Mouse (Mus musculus): Measurements from ENCODE around the gene Rassf2.

The Rassf2 gene

DNA sequence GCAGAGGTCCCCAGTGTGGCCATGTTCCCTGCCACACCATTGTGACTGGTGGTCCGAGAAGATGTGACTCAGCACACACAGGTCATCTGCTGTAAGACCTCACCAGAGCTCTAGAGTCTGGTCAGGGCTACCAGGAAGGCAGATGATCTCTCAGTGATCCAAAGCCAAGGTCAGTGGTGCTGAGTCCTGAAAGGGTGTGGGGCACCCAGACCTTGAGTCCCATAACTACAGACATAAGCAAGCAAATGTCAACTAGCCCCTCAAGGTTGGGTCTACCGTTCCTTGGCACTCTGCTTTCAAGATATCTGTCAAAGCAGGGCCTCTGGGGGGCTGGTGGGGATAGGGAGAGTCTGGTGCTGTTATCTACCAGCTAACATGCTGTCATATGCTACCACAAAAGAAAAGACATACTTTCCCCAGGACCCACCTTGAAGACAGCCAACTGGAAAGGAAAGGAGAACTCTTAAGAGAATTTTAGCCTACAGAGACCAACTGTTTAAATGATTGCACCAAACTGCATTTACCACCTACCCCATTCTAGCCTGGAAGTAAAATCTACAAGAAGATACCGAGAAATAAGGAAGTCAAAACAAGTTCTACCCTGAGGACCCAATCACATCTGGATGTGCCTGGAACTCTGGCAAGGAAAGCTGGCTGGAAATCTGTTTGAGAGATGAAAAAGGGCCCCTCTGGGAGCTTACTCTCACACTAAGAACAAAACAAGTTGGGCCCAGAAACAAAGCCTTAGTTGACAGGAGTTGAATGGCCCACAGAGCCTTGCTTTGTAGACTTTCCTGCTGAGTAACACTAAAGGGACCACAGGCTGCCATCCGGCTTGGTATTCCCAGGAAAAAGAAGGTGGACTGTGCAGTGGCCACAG lies 4.8 kb upstream of the Rassf2 start:
- no peak for DNase-seq (ENCODE audit: low spot score)

DNA sequence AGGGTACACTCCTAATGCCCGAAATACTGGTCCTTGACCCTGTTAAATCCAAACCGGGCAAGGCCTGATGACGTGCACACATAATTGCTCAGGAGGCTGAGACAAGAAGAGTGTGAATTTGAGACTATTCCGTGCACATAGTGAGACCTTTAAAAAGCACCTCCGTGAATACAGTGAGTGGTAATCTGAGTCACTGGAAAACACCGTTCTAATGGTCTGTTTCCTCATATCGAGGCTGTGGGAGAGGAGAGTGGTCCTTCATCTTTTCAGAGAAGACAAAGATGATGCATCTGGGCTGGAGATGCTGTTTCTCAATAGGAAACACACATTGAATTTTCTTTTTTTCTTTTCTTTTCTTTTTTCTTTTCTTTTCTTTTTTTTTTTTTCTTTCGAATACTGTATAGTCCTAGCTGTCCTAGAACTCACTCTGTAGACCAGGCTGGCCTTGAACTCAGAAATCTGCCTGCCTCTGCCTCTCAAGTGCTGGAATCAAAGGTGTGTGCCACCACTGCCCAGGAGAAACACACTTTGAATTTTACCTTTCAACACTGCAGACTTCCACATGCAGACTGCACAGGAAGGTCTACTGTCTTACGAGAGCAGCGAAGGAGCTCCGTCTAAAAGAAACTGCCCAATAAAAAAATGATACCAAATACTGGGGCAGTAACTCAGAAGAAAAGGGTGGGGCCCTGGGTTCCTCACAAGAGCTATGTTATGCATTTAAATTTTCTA lies 1.5 kb upstream of the Rassf2 start:
- DNase-seq (ENCODE audit: low spot score), result no peak

DNA sequence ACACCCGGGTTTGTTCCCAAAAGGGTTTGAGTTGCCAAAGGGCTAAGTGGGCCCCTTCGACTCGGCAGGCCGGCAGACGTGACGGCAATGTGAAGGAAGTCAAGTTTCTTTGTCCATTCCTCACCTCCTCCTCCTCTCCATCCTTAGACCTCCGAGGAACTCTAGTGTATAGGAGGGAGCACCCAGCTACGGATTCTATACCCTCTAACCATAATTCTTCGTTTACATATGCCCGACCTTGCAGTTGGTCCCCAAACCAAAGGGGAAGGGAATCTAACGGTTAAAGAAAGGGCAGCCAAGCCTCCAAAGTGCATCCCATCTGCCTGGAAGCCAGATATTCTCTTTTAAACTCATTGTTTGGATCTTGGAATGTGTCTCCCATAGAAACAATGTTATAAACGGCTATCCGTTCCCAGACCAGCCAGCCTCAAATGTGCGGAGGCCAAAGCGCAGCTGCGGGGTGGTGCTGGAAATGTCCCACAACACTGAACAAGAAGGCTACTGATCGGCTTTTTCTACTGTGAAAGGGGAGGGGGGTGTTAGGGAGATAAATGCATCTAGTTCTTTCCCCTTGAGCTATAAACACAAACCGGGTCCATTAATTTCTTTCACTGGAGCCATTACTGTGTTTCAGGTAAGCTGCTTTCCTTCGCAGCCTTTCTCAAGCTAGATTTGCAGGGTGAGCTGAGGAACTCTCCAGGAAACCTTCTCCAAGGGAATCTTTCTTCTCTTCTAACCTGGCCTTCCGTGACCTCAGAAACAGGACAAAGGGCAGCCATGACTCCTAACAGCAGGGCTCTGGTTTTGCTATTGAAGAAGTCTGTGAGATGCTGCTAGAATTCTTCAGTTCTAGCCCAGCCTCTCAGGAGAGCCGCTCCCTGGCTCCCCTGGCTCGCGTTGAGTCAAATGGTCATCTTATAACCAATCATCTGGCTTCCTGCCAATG lies 633 bp upstream of the Rassf2 start:
- no peak for DNase-seq (ENCODE audit: low spot score)

DNA sequence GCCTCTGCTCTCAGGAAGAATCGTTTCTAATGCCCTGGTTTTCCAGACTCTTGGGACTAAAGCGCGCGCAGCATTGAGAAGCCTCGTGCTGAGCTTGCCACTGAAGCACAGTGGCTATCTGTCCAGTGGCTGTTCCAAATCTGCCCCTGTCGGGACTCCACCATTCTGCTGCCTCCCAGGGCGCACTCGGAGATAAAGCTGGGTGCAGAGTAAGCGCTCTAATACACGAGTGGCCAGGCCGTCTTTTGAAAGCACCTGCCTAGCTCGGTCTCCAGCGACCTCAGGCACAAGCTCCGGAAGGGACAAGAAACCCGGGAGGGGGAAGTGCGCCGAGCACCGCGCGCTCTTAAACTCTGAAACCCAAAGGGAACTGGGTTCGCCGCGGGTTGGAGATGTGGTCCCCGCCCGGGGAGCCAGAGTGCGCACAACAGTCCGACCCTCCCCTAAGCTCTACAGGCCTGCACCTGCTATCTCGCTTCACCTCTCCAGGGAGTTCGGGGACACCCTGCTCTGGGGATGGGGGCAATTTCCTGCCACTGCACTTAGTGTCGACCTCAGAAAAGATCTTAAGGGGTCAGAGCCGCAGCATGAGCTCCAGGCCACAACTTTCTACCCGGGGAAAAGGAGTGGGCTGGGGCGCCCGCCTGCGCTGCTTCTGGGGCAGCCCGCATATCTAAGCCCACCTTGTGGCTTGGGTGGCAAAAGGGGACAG lies 1.0 kb downstream of the Rassf2 start:
- DNase-seq (ENCODE audit: low spot score), result peak; percentile 27

DNA sequence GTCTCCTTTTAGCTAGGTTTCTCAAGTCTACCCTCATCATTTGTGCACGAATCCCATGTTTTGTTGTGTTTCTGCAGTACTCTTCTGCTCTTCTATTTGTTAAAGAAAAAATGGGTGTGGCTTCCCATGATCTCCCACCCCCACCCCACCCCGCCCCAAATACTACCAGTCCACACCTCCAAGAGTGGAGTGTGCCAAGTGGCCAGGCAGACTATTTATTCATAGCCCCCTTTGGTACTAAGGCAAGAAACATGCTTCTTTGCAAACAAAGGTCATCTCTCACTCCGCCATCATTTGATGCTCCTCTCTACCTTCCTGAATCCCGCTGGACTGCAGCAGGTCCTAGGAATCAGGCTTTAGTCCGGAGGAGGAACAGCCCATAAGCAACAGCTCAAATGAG lies 2.0 kb downstream of the Rassf2 start:
- no peak for DNase-seq (ENCODE audit: low spot score)

DNA sequence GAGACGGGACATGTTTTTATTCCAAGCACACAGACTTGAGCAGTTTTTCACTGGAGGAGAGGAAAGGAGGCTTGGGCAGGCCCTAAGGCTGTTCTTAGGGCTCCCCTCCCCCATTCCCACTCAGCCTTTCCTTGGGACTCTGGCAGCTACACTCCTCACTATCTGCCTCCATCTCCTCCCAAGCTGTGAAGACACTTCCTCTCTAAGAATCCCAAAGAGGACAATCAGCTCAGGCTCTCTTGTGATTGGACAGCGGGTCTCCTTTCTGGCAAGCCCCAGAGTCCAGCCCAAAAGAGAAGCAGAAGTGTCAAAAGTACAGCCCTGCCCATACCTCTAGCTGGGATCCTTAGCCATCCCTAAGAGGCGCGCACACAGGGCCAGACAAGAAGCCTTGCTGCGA lies 2.7 kb downstream of the Rassf2 start:
- DNase-seq (ENCODE audit: low spot score), result no peak

DNA sequence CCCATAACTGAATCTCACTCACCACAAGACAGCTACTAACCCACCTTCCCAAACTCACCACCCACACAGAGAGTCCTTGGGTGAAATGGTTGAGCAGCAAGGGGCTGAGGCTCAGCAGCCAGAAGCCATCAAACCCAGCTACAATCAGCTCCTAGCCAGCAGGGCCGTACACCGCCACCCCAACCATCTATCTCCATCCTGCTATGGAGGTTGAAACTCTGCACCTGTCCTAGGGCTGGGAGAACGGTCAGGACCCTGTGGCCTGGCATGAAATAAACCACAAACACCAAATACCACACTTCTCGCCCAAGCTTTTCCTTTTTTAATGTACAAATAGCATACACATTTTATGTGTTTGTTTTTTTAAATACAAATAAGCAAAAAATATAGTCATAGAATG lies 6.0 kb downstream of the Rassf2 start:
- DNase-seq (ENCODE audit: low spot score), result no peak

DNA sequence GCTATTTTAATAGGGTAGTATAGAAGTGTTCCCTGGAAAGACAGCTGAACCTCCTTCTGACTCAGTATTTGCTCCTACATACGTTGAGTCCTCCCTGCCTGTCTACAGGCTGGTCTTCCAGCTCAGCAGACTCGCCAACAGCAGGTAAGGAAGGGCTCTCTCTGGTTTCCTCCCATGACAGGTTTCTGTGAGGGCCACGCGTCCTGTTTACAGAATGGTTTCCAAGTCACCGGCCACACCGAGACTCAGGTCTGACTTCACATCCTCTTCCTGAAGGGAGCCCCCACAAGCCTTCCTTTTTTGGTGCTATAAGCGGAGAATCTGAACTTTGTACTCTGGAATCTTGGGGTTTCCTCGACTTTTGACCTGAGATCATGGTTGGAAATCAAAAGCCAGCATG lies 7.4 kb downstream of the Rassf2 start:
- DNase-seq (ENCODE audit: low spot score), result no peak

DNA sequence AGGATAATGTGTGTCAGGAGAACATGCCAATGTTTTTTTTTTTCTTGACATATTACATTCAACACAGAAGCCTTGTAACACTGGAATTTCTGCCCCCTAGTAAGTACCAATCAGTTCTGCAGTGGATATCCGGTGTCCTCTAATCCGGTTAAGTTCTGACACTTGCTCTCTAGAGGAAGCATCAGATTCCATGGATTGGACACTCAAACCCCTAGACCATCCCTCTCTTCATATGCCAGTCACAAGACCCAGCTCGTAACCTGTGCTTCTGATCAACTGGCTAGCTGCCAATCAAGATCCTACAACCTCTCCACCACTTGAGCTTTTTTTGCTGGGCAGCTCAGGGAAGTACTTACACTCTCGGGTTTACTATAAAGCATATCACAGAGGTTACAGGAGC lies 8.4 kb downstream of the Rassf2 start:
- DNase-seq (ENCODE audit: low spot score), result no peak

DNA sequence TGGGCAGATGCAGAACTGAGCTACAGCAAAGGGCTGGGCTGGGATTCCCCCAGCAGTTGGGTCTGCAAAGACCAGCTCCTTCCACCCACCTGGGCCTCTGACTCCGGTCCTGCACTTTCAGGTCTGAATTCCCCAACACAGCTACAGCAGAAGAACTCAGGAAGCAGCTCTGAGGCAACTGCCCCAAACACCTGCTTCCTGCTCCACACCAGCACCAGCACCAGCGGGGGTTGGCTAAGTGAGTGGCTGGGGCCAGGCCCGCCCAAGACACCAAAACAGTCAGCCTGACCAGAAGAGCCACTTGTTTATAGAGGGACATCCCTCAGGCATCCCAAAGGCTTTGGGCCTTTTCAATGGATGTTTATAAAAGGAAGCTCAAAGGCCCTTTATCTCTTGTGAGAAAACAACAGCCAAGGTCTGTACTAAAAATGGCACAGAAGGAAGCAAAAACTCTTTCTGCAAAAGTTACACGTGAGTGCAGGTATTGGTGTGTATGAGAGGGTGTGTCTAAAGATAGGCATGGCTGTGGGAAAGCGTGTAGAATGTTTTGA lies 9.0 kb downstream of the Rassf2 start:
- no peak for DNase-seq (ENCODE audit: low spot score)

DNA sequence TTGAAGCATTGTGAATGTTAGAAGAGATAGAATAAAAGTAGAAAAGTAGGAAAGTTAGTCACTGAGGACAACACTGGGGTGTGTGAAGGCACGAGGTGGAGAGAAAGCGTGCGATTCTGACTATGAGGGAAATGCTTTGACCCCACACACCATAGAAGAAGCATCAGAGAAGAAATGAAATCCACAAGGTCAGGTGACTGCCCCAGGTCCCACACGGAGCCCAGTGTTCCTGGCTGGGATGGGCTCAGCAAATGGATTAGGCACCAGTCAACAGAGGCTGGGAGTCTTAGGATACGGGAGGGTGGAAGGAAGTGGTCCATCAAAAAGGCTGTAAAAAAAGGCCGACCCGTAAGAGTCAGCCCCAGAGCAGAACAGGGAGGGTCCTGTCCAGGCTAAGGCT lies 9.6 kb downstream of the Rassf2 start:
- DNase-seq (ENCODE audit: low spot score), result no peak

DNA sequence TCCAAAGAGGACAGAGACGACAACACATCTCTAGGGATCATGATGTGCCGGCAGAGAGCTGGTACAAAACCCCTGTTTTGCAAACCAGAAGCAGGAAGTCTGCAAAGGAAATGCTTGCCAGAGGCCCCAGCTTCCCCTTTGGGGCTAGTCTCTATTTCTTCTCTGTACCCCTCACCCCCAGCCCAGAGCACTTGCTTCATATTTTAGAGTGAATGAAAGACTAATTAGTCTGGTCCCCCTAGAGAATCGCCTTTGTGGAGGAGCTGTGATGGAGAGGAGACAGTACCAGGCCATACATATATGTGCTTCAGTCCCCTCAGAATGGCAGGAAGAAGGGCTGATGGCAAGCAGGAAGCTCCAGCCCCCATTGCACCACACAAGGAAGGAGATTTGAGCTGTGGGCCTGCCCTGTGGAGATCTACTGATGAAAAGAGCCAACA lies 10.7 kb downstream of the Rassf2 start:
- no peak for DNase-seq (ENCODE audit: low spot score)

DNA sequence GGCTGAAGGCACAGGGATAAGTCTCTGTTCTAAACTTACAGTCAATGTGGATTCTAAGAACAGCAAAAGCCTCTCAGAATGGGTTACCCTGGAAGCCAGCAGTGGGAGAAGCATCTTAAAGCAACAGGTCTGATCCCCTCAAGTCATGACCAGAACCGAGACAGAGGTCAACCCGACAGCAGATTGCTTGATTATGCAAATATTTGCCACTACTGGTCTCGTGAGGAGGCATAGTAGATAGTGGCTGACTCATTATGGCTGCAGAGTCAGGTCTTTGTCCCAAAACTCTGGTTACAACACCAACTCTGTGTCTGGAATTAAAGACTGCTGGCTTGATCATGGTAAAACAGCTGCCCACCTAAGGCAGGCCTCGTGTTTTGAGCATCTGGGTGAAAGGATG lies 11.9 kb downstream of the Rassf2 start:
- no peak for DNase-seq (ENCODE audit: low spot score)

DNA sequence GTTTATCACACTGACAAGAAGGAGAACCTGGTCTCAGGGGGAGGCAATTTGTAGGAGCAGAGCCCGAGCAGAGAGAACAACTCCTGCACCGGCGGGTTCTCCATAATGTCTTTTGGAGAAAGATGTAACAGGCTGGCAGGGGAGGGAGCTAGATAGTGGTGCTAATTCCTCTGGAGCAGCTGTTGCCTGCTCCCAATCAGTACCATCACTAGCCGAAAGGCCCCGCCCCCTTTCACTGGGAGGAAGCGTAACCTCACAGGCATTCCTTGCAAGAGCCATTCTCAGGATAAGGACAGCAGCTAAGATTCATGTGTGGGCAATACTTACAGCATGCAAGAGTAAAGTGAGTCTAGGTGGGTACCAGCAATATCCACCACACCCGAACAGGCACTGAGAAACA lies 12.4 kb downstream of the Rassf2 start:
- DNase-seq (ENCODE audit: low spot score), result no peak

DNA sequence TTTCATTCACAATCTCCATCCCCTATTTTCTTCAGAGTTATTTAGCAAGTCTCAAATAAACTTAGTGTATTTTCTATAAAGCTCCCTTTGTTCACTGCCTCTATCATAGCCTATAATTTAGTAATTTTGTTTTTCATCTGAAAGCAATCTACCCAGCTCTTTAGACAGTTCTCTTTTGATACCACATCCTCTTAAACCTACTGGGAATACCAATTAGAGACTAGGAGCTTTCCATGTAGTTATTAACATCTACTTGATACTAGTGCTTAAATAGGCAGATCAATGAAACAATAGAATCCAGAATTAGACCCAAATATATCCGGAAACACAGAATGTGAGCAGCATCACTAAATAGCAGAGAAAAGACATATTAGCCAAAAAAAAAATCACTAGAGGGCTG lies 14.0 kb downstream of the Rassf2 start:
- no peak for DNase-seq (ENCODE audit: low spot score)

DNA sequence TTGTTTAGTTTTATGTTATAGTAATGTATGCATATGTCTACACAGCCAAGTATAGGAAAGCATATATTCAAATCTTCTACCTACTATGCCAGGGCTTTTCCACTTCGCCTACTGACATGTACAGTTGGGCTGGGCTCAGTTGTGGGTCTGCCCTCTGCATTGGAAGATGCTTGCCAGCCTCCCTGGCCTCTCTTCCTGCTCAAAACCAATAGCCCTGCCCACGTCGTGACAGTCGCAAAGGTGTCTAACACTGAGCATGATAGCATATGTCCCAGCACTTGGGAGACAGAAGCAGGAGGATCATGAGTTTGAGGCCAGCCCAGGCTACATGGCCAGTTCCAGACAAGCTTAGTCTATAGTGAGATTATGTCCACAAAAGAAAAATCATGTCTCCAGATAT lies 16.9 kb downstream of the Rassf2 start:
- no peak for DNase-seq (ENCODE audit: low spot score)

DNA sequence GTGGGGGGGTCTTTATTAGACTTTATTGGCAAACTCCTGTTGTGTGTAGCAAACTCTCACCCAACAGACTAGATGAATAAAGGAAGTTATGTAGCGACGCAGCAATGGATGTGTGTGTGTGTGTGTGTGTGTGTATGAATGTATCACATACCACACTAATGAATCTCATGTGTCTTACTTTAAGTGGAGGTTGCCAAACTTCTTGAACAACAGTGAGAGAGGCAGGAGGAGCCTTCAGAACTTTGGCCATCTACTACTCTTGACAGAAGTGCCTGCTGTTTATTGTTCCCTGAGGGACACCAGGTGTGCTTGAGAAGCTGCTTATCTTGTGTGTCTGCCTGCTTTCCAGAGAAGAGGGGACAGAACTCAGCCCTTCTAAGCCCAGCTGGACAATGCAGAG lies 19.3 kb downstream of the Rassf2 start:
- DNase-seq (ENCODE audit: low spot score), result no peak

DNA sequence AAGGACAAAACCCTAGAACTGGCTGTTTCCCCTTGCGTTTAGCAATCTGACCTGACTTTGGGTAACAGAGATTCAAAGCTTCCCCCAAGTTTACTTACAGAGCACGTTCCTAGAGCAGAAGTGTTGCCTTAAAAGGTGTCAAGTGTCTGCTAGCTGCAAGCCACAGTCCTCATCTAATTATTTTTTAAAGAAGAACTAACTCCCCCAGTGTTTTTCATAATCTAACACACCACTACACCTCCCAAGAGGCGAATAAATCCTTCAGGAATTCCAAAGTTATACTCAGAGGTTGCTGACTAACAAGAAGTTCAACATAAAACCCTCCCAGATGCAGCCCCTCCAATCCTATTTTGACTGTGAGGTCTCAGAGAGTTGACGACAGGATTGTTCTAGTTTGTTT lies 21.9 kb downstream of the Rassf2 start:
- no peak for DNase-seq (ENCODE audit: low spot score)

DNA sequence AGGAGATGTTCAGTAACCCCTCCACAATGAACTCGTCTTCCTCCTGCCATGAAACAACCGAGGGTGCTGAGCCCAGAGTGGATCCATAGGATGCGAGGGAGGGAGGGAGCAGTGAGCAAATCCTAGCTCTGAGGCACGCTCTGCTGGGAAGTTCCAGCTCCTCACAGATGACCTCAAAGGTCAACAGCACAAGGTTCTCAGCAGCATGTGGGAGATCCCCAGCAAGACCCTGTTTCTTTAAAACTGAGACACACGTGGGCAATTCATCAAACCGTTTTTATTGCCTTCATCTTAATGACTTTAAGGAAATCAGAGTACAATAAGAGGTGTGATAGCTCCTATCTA lies 22.6 kb downstream of the Rassf2 start:
- no peak for DNase-seq (ENCODE audit: low spot score)

DNA sequence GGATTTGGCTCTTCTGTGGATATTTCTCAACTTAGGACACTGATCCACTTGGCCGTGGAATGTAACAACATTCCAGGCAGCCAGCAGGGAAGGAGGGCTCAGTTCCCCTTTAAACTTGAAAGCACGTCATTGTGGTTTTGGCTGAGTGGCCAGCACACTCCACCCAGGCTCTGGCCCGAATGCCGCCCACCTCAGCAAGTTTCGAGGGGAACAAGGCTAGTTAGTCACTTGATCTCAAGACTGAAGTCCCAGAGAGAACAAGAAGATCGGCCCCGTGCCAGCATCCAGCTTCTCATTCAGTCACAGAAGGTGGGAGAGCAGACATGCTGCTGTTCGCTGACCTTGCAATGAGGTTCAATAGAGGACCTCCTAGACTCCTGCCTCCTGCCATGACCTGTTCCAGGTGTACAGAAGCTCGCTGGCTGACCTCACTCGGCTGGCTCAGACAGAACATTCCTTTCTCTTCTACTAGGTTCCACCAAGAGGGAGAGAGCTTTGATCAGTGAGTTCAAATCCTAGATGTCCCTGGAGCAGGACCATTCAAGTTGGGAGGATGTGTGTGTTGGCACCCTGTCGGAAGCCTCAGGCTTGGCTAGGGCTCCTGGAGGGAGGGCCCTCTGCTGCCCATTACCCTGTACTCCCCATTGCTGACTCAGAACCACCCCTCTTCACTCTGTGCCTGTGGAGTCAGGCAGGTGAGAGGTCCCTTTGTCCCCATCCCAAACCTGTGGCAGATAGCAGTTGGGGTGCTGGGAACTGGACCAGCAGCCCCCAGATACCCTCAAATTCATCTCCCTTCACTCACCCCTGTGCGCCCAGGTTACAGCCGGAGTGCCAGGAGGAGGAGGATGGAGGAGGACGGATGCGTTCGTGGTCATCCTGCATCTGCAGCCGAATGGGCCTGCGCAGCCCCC lies 23.2 kb downstream of the Rassf2 start:
- DNase-seq (ENCODE audit: low spot score), result peak; percentile 52

DNA sequence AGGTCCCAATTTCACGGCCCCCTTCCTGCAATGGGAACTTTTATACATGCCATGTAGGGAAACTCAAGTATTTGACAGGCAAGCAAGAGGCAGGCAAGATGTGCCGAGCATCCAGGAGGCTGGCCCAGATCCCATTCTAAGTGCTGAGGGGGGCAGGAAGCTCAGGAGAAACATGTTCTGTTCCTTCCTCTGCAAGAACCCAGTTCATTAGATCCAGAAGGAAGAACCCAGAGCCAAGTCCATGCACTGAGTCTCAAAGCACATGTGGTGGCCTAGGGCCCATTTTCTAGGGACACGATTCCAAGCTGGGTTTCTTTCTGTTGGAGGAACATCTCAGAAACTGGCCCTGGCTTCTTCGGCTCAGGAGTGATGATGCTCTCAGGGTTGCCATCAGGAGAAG lies 24.6 kb downstream of the Rassf2 start:
- DNase-seq (ENCODE audit: low spot score), result no peak

Data from urinary bladder, postnatal 25 days (tissue).